Mouse (Mus musculus) limb, embryonic 11.5 days (tissue): ENCODE measurements at regions not wholly inside any gene's neighbourhood (a gene's known extent, or its start where the extent isn't known, plus 50 kb on each side); places are given as distances from the start of the nearest gene placed in this dataset.
A peak's percentile ranks its signal among the peaks of the same experiment; 100 is the strongest.

ENCODE experiments used
- ATAC-seq: fragments of 200-750 bp; cut with Nextera tagmentation; 2 replicates; pipeline ENCODE4 v1.8.0; 2017; ENCODE audit warnings: low read depth; ENCODE audit not compliant: insufficient number of reproducible peaks, low FRiP score, low TSS enrichment
- DNase-seq: peaks from one replicate; pipeline ENCODE4 v3.0.0-alpha.2; 2015; ENCODE audit warnings: low spot score
- H3K27ac ChIP-seq: fragments of 300-500 bp; sonication (generic); replicated peaks from 2 replicates; pipeline ENCODE4 v1.5.1; 2014; ENCODE audit warnings: low read depth, mild to moderate bottlenecking, low read length
- H3K27me3 ChIP-seq: fragments of 300-500 bp; sonication (generic); 2 replicates; pipeline ENCODE4 v1.6.1; 2014; ENCODE audit warnings: mild to moderate bottlenecking, low read length, mixed read lengths; ENCODE audit not compliant: control insufficient read depth, insufficient read depth
- H3K36me3 ChIP-seq: fragments of 300-500 bp; sonication (generic); 2 replicates; pipeline ENCODE4 v1.6.1; 2014; ENCODE audit warnings: mild to moderate bottlenecking, low read length, moderate library complexity, mixed read lengths; ENCODE audit not compliant: control insufficient read depth, insufficient read depth
- H3K4me1 ChIP-seq: fragments of 300-500 bp; sonication (generic); 2 replicates; pipeline ENCODE4 v1.6.1; 2014; ENCODE audit warnings: low read length, mixed read lengths; ENCODE audit not compliant: control insufficient read depth, insufficient read depth
- H3K4me2 ChIP-seq: fragments of 300-500 bp; sonication (generic); 2 replicates; pipeline ENCODE4 v1.6.1; 2014; ENCODE audit warnings: low read depth, mild to moderate bottlenecking, moderate library complexity; ENCODE audit not compliant: severe bottlenecking
- H3K4me3 ChIP-seq: fragments of 300-500 bp; sonication (generic); 2 replicates; pipeline ENCODE4 v1.5.1; 2014; ENCODE audit warnings: low read depth, low read length
- H3K9ac ChIP-seq: fragments of 300-500 bp; sonication (generic); 2 replicates; pipeline ENCODE4 v1.6.1; 2014; ENCODE audit warnings: mild to moderate bottlenecking, low read length
- H3K9me3 ChIP-seq: fragments of 300-500 bp; sonication (generic); 2 replicates; pipeline ENCODE4 v1.6.1; 2016; ENCODE audit warnings: low read length; ENCODE audit not compliant: control insufficient read depth
- WGBS: fragments of 180-500 bp; shearing (Covaris S2); extraction: QIAGEN DNeasy Blood & Tissue Kit; methylation state at CpG from one replicate; pipeline ENCODE4 v1.1.7; 2014; 5-methylcytosine and 5-hydroxymethylcytosine counted together

DNA sequence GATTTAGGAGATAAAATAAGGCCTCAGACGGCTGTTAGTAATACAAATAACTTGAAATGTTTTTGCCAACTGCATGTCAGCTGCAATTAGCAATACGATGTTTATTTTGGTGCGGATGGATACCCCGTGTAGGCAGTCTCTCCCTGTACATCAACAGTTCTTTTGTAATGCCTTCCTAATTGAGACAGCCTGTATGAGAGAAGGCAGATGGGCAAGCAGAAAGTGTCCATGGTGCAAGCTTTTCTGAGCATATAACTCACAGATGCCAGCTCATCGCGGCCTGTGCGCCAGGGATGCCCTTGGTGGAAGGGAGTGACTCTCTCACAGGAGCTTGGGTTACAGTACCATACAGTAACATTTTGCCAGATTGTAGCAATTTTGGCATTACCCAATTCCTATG, 220.5 kb downstream of the D3Ertd751e start:
- 87% methylated on average over 7 of the region's 7 CpGs for WGBS

DNA sequence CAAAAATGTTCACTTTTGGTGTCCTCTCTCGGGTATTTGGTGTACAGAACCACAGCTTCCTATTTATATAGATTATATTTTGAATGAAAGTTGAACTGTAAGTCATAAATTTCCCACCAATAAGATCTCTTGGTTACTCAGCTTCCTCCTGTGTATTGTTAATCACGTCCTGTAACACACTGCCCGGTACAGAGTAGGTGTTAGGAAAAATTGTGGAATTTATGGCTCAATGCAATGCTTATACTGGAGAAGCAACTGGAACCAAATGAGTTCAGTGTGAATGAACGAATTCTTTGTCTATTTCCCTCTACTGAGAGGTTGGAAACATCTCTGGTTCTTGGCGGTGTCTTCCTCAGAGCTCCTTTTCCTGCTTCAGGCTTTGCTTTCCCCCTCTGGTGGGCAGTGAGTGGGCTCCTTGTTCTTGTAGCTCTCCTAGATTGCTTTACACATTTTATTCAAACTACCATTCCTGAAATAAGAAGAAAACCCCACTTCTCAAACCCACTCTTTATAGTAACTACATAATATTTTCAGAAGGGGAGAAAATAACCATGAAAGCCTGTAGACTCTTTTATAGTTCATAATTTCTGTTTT, 264.4 kb downstream of the D3Ertd751e start:
- no peak overlapping the region for H3K4me2 ChIP-seq
- H3K4me3 ChIP-seq = no peak overlapping the region
- no peak for DNase-seq
- H3K36me3 ChIP-seq = no peaks in the 10 kb centered on the region
- no peaks in the 10 kb centered on the region for H3K4me1 ChIP-seq
- H3K27ac ChIP-seq = no peak overlapping the region
- no peaks in the 10 kb centered on the region for H3K9me3 ChIP-seq
- no peak for ATAC-seq
- no peak overlapping the region for H3K9ac ChIP-seq
- H3K27me3 ChIP-seq = no peaks in the 10 kb centered on the region
- 70% methylated on average over 5 of the region's 5 CpGs for WGBS

More for the DNA sequence above, 220.5 kb downstream of the D3Ertd751e start:
- peaks cover 6% of the 10 kb centered on the region; the same call in 1 of the 2 replicates for H3K4me1 ChIP-seq
- no peak overlapping the region for H3K9ac ChIP-seq
- no peaks in the 10 kb centered on the region for H3K36me3 ChIP-seq
- H3K4me2 ChIP-seq = no peak overlapping the region
- no peak overlapping the region for H3K27ac ChIP-seq
- H3K4me3 ChIP-seq = no peak overlapping the region
- no peak for DNase-seq
- H3K27me3 ChIP-seq = no peaks in the 10 kb centered on the region
- no peaks in the 10 kb centered on the region for H3K9me3 ChIP-seq
- ATAC-seq = no peak

DNA sequence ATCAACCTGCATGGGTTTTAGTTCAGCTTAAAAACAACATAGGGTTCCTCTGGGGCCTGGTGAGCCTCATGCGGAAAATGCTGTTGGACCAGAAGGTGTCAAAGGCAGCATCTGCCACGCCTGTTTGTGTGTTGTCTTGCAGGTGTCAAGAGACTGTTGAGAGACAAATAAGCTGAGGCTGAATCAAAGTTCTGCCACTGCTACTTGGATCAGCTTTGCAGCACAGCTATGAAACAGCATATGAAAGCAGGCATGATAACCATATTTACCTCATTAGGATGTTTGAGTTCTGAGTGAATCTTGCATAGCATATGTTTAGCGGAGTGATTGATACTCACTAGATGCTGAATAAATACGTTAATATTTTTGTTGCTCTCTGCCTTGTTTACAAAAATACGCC, 280.8 kb downstream of the D3Ertd751e start:
- Histone ChIP-seq H3K27me3 (no peaks in the 10 kb centered on the region), H3K27ac (no peak overlapping the region), H3K9ac (no peak overlapping the region), H3K4me2 (no peak overlapping the region), H3K4me3 (no peak overlapping the region), H3K9me3 (no peaks in the 10 kb centered on the region), H3K36me3 (no peaks in the 10 kb centered on the region), H3K4me1 (no peaks in the 10 kb centered on the region)
- no peak for ATAC-seq
- WGBS = 90% methylated on average over 5 of the region's 5 CpGs
- DNase-seq = no peak

DNA sequence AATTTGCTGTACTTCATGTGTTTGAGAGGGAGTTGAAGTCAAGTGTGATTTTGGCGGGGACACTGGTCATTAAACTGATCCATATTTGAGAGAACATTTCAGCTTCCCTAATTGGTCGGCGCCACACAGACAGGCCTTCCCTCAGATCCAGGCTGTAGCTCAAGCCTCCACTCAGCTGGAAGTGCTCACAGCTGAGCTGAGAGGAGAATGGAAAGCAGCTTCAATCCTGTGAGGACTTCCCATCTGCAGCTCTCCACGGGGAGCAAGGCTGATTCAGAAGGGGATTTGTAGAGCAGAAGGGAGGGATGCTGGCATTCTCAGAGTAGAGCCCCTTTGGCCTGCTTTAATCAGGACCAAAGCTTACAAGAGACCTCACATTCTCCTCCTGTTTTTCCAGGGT, 297.2 kb downstream of the D3Ertd751e start:
- no peak overlapping the region for H3K9ac ChIP-seq
- DNase-seq (no peak), ATAC-seq (no peak)
- H3K36me3 ChIP-seq = no peaks in the 10 kb centered on the region
- H3K4me1 ChIP-seq = no peaks in the 10 kb centered on the region
- H3K27ac ChIP-seq = no peak overlapping the region
- no peak overlapping the region for H3K4me2 ChIP-seq
- H3K4me3 ChIP-seq = no peak overlapping the region
- H3K27me3 ChIP-seq = no peaks in the 10 kb centered on the region
- WGBS = 34% methylated on average over 4 of the region's 4 CpGs
- no peaks in the 10 kb centered on the region for H3K9me3 ChIP-seq

DNA sequence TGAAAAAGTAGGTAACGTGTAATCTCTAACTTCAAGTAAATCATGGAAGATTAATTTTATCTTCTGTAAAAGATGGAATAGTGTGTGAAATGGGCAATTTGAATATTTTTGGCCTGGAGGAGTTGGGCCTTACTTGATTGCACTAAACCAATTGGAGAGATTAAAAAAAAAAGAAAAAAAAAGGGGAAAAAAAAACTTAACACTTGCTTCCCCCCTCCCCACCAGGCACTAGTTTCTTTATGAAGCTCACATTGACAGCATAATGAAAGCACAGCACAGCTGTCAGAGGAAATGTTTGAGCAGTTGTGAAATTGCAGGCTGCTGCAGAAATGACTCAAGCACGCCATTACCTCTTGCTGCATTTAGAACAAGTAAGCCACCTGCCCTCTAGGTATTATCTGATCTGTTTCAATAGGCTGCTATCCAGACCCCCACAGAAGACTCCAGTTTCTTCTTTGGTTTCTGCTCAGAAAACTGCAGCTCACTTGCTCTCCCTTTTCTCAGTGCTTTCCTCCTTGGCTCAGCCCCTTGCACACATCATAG, 297.9 kb downstream of the D3Ertd751e start:
- Histone ChIP-seq H3K9ac (no peak overlapping the region), H3K27me3 (no peaks in the 10 kb centered on the region), H3K27ac (no peak overlapping the region), H3K4me2 (no peak overlapping the region), H3K4me1 (no peaks in the 10 kb centered on the region), H3K36me3 (no peaks in the 10 kb centered on the region), H3K9me3 (no peaks in the 10 kb centered on the region), H3K4me3 (no peak overlapping the region)
- 67% methylated on average over 2 of the region's 2 CpGs for WGBS
- no peak for DNase-seq
- ATAC-seq = no peak

DNA sequence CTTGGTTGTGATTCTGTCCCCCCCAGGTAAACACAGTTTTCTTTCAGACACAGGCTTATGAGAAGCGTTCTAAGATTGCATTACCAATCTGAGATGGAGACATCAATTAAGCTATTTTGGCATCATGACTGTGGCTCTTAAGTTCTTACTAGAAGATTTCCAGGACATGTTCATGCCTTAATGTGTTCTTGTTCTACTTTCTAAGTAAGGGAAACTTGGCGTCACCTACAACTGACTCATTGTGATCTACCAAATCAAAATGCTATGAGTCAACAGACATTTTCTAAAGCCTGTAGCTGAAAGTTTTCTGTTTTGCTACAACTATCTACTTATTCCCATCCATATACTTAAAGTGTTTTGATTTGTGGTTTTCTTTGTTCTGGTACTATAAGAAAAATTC, 298.5 kb downstream of the D3Ertd751e start:
- Histone ChIP-seq H3K4me3 (no peak overlapping the region), H3K27me3 (no peaks in the 10 kb centered on the region), H3K4me1 (no peaks in the 10 kb centered on the region), H3K4me2 (no peak overlapping the region), H3K9me3 (no peaks in the 10 kb centered on the region), H3K9ac (no peak overlapping the region), H3K36me3 (no peaks in the 10 kb centered on the region), H3K27ac (no peak overlapping the region)
- no peak for ATAC-seq
- no peak for DNase-seq
- 89% methylated on average over 2 of the region's 2 CpGs for WGBS

DNA sequence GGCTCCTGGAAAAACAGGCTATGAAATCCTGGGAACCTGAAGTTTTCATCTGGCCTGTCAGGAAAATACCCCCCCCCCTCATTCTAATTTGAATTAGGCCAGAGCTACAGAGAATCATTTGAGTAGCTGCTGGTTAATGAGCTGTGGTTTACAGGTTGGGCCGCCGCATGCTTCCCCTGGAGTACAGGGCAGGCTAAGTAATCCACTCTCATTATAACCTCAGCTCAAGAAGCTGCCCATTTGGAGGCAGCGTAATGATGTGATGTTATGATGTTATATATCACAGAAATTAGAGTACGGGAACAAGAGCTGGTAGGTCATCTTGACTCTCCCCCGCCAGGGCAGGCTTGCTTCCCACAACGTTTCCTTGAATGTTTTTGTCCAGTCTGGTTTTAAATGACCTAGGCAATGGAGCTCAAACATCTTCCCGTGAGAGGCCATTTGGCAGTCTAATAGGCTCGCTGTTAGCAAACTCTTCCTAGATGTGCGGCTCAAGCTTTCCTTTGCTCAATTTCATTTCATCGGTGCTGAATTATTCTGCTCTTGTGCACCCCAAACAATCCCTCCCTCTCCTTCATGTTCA, 315.0 kb downstream of the D3Ertd751e start:
- Histone ChIP-seq H3K4me2 (no peak overlapping the region), H3K4me3 (no peak overlapping the region), H3K9ac (no peak overlapping the region), H3K27ac (no peak overlapping the region), H3K27me3 (no peaks in the 10 kb centered on the region), H3K9me3 (no peaks in the 10 kb centered on the region), H3K4me1 (no peaks in the 10 kb centered on the region), H3K36me3 (no peaks in the 10 kb centered on the region)
- 54% methylated on average over 10 of the region's 10 CpGs for WGBS
- DNase-seq (peak; percentile 35), ATAC-seq (0 out of 2 replicates have a peak, but pooled peaks have one; percentile 47)

DNA sequence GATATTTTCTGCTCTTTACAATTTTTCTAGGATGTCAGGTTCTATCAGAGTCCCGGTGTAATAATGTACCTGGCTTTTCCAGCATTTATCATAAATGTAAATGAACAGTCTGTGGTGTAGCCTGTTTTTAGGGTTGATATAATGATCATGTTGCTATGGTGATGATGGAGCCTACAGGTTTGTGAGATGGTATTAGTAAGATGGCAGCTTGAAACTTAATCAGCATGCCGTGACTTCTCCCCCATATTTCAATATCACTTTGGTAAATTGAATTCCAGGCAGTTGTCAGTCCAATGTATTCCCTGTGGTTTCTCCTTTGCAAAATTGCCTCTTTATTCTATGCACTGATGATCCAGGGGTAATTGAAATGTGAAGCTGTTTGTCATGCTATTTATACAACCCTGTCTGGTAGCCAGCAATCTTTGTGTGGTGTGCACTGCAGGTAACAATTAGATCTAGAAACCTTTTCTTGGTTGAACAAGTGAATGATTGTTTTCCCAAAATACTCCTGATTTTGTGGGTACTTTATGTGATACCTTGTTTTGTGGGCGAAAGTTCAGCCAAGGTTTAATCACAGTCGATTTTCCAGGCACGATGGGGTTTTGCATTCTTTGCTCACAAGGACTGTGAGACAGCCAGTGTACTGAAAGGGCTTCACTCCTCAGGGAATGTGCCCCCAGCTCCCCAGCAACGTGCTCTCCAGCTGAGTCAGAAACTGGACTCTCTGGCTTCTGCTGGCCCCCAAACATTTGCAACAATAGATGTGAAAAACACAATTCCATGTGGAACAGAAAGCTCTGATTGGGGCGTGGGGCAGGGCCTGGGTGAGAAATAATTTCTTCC, 322.9 kb downstream of the D3Ertd751e start:
- DNase-seq (no peak), ATAC-seq (no peak)
- Histone ChIP-seq H3K4me1 (no peaks in the 10 kb centered on the region), H3K9me3 (no peaks in the 10 kb centered on the region), H3K9ac (no peak overlapping the region), H3K27ac (no peak overlapping the region), H3K27me3 (no peaks in the 10 kb centered on the region), H3K4me2 (no peak overlapping the region), H3K4me3 (no peak overlapping the region), H3K36me3 (no peaks in the 10 kb centered on the region)
- WGBS = 68% methylated on average over 7 of the region's 7 CpGs
